26 mouse cellular contexts compared by ENCODE assay signal in the genomic region with DNA sequence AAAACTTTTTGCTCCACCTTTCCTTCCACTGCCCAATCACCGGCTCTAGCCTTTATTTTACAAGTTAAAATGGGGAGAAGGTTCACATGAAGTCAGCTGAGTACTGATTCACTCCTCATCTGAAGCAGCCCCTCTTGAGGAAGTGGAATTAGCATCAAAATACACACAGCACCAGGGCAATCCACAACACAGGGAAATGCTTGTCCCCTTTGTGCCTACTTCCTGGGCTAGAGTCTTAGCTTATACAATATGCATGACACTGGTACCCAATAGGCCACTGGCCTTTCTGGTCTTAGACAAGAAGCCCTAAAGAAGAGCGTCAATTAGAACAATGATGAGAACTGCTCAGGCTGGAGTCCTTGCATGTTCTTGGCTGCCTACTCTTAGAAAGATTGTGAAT. TPM values are rescaled to one million over a fixed set of nuclear protein-coding genes. Genes with fewer than 3 reads are reported as not detected.
DNase-seq lines count a peak whose midpoint lies in the region; ATAC-seq lines count a peak whose summit lies in the region.
"Had no signal": no experiment of that assay in that cellular context is flagged by ENCODE, and none has a peak within 500 bp of the region (broad histone marks: within the 10 kb centered on the region; RNA-seq: fewer than 3 reads in every experiment).

No protein-coding gene starts in this region.

- 0 out of 2 replicates have a peak, but pooled peaks have one; percentile 41 for ATAC-seq in frontal cortex, adult (ENCODE audit: low TSS enrichment)
- ATAC-seq in CD4-positive, CD25-positive, alpha-beta regulatory T cell, adult 4 months: no peak
- ATAC-seq: activated CD4-positive, CD25-positive, alpha-beta regulatory T cell, adult 4 months; forebrain, embryonic 14.5 days; forebrain, embryonic 16.5 days; Patski had no signal

- DNase-seq in frontal cortex, postnatal 10 days (ENCODE audit: low spot score in 2 of 2): no peak
- peak; percentile 66 for DNase-seq in ZHBTc4 (ENCODE audit: low read depth, low spot score)
- DNase-seq in c-Kit-positive CD71-positive TER-119-positive erythroid progenitor cells, embryonic 14.5 days (ENCODE audit: low spot score): no peak
- DNase-seq: adrenal gland, adult 8-10 months; adrenal gland, postnatal 14 days; adrenal gland, postnatal 36 days; B cell, adult 2 months; cerebellum, adult 11-12 months; cerebellum, adult 2 months; cerebellum, adult 9-10 months; cerebellum, postnatal 10 days; cerebellum, postnatal 36 days; embryo, embryonic 11 days had no signal

RNA-seq across cellular contexts. Expression of gene Gm498, which starts 25.7 kb away (rescaled TPM):
- not detected for polyA plus RNA-seq in CD4-positive, CD25-positive, alpha-beta regulatory T cell, adult 4 months (2017; shearing (Covaris generic))
- polyA plus RNA-seq: brain, embryonic 14.5 days; cerebellum, adult 2 months; embryonic facial prominence, embryonic 11.5 days; embryonic facial prominence, embryonic 13.5 days; embryonic facial prominence, embryonic 15.5 days; erythroblast, embryonic 14.5 days; forebrain, embryonic 10.5 days; forebrain, embryonic 12.5 days; forebrain, embryonic 14.5 days; forebrain, embryonic 16.5 days; Patski had no signal
